In genomic region chr12:24746579-24747296, GRCm38 (mm10) we compare ENCODE assay signal across 10 mouse cellular contexts. TPM values are rescaled to one million over a fixed set of nuclear protein-coding genes. Genes with fewer than 3 reads are reported as not detected.
DNase-seq lines count a peak whose midpoint lies in the region; ATAC-seq lines count a peak whose summit lies in the region.
"Had no signal": no experiment of that assay in that cellular context is flagged by ENCODE, and none has a peak within 500 bp of the region (broad histone marks: within the 10 kb centered on the region; RNA-seq: fewer than 3 reads in every experiment).

No protein-coding gene starts in this region.

- H3K36me3 ChIP-seq in kidney, embryonic 14.5 days (ENCODE audit: control insufficient read depth, insufficient read depth, low read length) = no peaks in the 10 kb centered on the region
- H3K36me3 ChIP-seq in forebrain, embryonic 14.5 days (ENCODE audit: control insufficient read depth, insufficient read depth, low read length) = no peaks in the 10 kb centered on the region
- no peaks in the 10 kb centered on the region for H3K36me3 ChIP-seq in intestine, embryonic 16.5 days (ENCODE audit: control insufficient read depth, insufficient read depth, low read length)
- no peaks in the 10 kb centered on the region for H3K36me3 ChIP-seq in neural tube, embryonic 14.5 days (ENCODE audit: control insufficient read depth, insufficient read depth, low read length)
- H3K36me3 ChIP-seq: G1E; liver, embryonic 13.5 days had no signal

- no peaks in the 10 kb centered on the region for H3K4me1 ChIP-seq in kidney, embryonic 14.5 days (ENCODE audit: control insufficient read depth, insufficient read depth, low read length)
- peaks cover 7% of the 10 kb centered on the region for H3K4me1 ChIP-seq in forebrain, embryonic 14.5 days (ENCODE audit: control insufficient read depth, insufficient read depth, low read length)
- no peaks in the 10 kb centered on the region for H3K4me1 ChIP-seq in intestine, embryonic 16.5 days (ENCODE audit: control insufficient read depth, insufficient read depth, low read length)
- H3K4me1 ChIP-seq in neural tube, embryonic 14.5 days (ENCODE audit: control insufficient read depth, insufficient read depth, low read length) = peaks cover 8% of the 10 kb centered on the region
- H3K4me1 ChIP-seq: liver, embryonic 13.5 days had no signal

- 48% methylated on average over 5 of the region's 5 CpGs for WGBS in kidney, embryonic 14.5 days
- 26% methylated on average over 5 of the region's 5 CpGs for WGBS in forebrain, embryonic 14.5 days
- 45% methylated on average over 5 of the region's 5 CpGs for WGBS in intestine, embryonic 16.5 days
- WGBS in neural tube, embryonic 14.5 days = 23% methylated on average over 5 of the region's 5 CpGs

- H3K27me3 ChIP-seq in kidney, embryonic 14.5 days (ENCODE audit: control insufficient read depth, insufficient read depth, low read length) = no peaks in the 10 kb centered on the region
- H3K27me3 ChIP-seq in forebrain, embryonic 14.5 days (replicated peaks; ENCODE audit: control insufficient read depth, insufficient read depth, low read length) = no peaks in the 10 kb centered on the region
- no peaks in the 10 kb centered on the region for H3K27me3 ChIP-seq in intestine, embryonic 16.5 days (replicated peaks; ENCODE audit: control insufficient read depth, insufficient read depth, low read length)
- H3K27me3 ChIP-seq in neural tube, embryonic 14.5 days (ENCODE audit: control insufficient read depth, insufficient read depth, low read length) = no peaks in the 10 kb centered on the region
- H3K27me3 ChIP-seq: liver, embryonic 13.5 days had no signal

- H3K4me2 ChIP-seq in kidney, embryonic 14.5 days (replicated peaks; ENCODE audit: low read depth, low read length) = no peak overlapping the region
- no peak overlapping the region for H3K4me2 ChIP-seq in forebrain, embryonic 14.5 days (ENCODE audit: low read length)
- no peak overlapping the region for H3K4me2 ChIP-seq in intestine, embryonic 16.5 days (ENCODE audit: low read depth, low read length)
- no peak overlapping the region for H3K4me2 ChIP-seq in neural tube, embryonic 14.5 days (ENCODE audit: low read depth, low read length)
- H3K4me2 ChIP-seq: liver, embryonic 13.5 days had no signal

- peak; percentile 51; the same call in 1 of the 2 replicates for ATAC-seq in kidney, embryonic 14.5 days (ENCODE audit: low FRiP score, low TSS enrichment)
- ATAC-seq in forebrain, embryonic 14.5 days = no peak
- peak; percentile 42; the same call in 1 of the 2 replicates for ATAC-seq in intestine, embryonic 16.5 days
- ATAC-seq in neural tube, embryonic 14.5 days (ENCODE audit: low read depth) = peak; percentile 66

- H3K4me3 ChIP-seq in kidney, embryonic 14.5 days (ENCODE audit: low read length) = no peak overlapping the region
- no peak overlapping the region for H3K4me3 ChIP-seq in forebrain, embryonic 14.5 days (ENCODE audit: low read depth, low read length)
- no peak overlapping the region for H3K4me3 ChIP-seq in intestine, embryonic 16.5 days (ENCODE audit: low read length)
- no peak overlapping the region for H3K4me3 ChIP-seq in neural tube, embryonic 14.5 days (ENCODE audit: low read depth, low read length)
- H3K4me3 ChIP-seq: liver, embryonic 13.5 days had no signal

- no peak overlapping the region for H3K9ac ChIP-seq in kidney, embryonic 14.5 days (ENCODE audit: low read depth, low read length)
- no peak overlapping the region for H3K9ac ChIP-seq in forebrain, embryonic 14.5 days (ENCODE audit: low read length)
- H3K9ac ChIP-seq in intestine, embryonic 16.5 days (ENCODE audit: low read depth, low read length) = no peak overlapping the region
- no peak overlapping the region for H3K9ac ChIP-seq in neural tube, embryonic 14.5 days (replicated peaks; ENCODE audit: low read depth, low read length)
- H3K9ac ChIP-seq: liver, embryonic 13.5 days had no signal

- H3K27ac ChIP-seq in kidney, embryonic 14.5 days (ENCODE audit: low read depth, low read length) = no peak overlapping the region
- H3K27ac ChIP-seq in forebrain, embryonic 14.5 days (ENCODE audit: low read depth, low read length) = 0 out of 2 replicates have a peak overlapping the region, but pooled peaks have one; percentile 48
- H3K27ac ChIP-seq in intestine, embryonic 16.5 days (ENCODE audit: low read length) = no peak overlapping the region
- peak overlapping the region; percentile 65 for H3K27ac ChIP-seq in neural tube, embryonic 14.5 days (ENCODE audit: low read depth, low read length)
- H3K27ac ChIP-seq: liver, embryonic 13.5 days had no signal

- H3K9me3 ChIP-seq in kidney, embryonic 14.5 days (ENCODE audit: control insufficient read depth, low read length) = no peaks in the 10 kb centered on the region
- H3K9me3 ChIP-seq in forebrain, embryonic 14.5 days (replicated peaks; ENCODE audit: control insufficient read depth, low read length) = no peaks in the 10 kb centered on the region
- no peaks in the 10 kb centered on the region for H3K9me3 ChIP-seq in intestine, embryonic 16.5 days (ENCODE audit: control insufficient read depth, low read length)
- no peaks in the 10 kb centered on the region for H3K9me3 ChIP-seq in neural tube, embryonic 14.5 days (ENCODE audit: control insufficient read depth, low read length)
- H3K9me3 ChIP-seq: G1E; liver, embryonic 13.5 days had no signal

- no peak for DNase-seq in kidney, adult 18-20 months
- DNase-seq in forebrain, embryonic 14.5 days (ENCODE audit: low spot score) = peak; percentile 34
- DNase-seq in testis, postnatal 10 days (ENCODE audit: low spot score) = no peak
- no peak for DNase-seq in left cerebral cortex, adult 8-10 months (ENCODE audit: low spot score in 2 of 2)
- DNase-seq in gastrocnemius, postnatal 10 days = no peak
- DNase-seq: liver, embryonic 13.5 days had no signal

RNA-seq across cellular contexts. Expression of gene Rrm2, which starts 38.7 kb away (rescaled TPM):
- polyA plus RNA-seq in kidney, embryonic 14.5 days (2014; fragmentation: Nextera tagmentation; extraction: Ambion mirVana) = 206 and 236 TPM in 2 replicates
- 136 and 139 TPM in 2 replicates for polyA plus RNA-seq in forebrain, embryonic 14.5 days (2014; fragmentation: Nextera tagmentation; extraction: Ambion mirVana)
- polyA plus RNA-seq in intestine, embryonic 16.5 days (2015; fragmentation: Nextera tagmentation; extraction: Ambion mirVana) = 122 and 147 TPM in 2 replicates
- 26.1 and 31.2 TPM in 2 replicates for polyA plus RNA-seq in neural tube, embryonic 14.5 days (2014; fragmentation: Nextera tagmentation; extraction: Ambion mirVana)
- total RNA-seq in left cerebral cortex, adult 8-10 months (2022) = 1 to 10 TPM; 1.6 to 2.8 (median 2.6) TPM
- 10 to 100 TPM; 13.5 to 21.2 TPM for total RNA-seq in gastrocnemius, postnatal 10 days (2021)

Comparison
In these comparisons a context has a peak if more than half of its experiments do, and no peak if none do; other contexts are left out.
1. H3K27ac ChIP-seq: peak in forebrain, embryonic 14.5 days (single experiment) and neural tube, embryonic 14.5 days (single experiment); none in kidney, embryonic 14.5 days (single experiment) and intestine, embryonic 16.5 days (single experiment).